Mouse (Mus musculus): ENCODE measurements at regions not wholly inside any gene's neighbourhood (a gene's known extent, or its start where the extent isn't known, plus 50 kb on each side); places are given as distances from the start of the nearest gene placed in this dataset.

GRCm38 (mm10) chr16:50081511-50081910 is 281.2 kb downstream of the Cd47 start:
- no peak for DNase-seq (ENCODE audit: low read depth, low spot score)

- no peak for DNase-seq (ENCODE audit: low read depth, low spot score)
Measured at GRCm38 (mm10) chr16:50092318-50092717, 292.0 kb downstream of the Cd47 start.

- DNase-seq (ENCODE audit: low read depth, low spot score), result no peak
Measured at GRCm38 (mm10) chr16:50092780-50093179, 292.4 kb downstream of the Cd47 start.

- DNase-seq (ENCODE audit: low read depth, low spot score), result no peak
Measured at GRCm38 (mm10) chr16:50095858-50096551, 295.7 kb downstream of the Cd47 start.

- DNase-seq (ENCODE audit: low read depth, low spot score), result no peak
Measured at GRCm38 (mm10) chr16:50096563-50096962, 296.2 kb downstream of the Cd47 start.

- no peak for DNase-seq (ENCODE audit: low read depth, low spot score)
Measured at GRCm38 (mm10) chr16:50103340-50103739, 303.0 kb downstream of the Cd47 start.

- peak; percentile 34 for DNase-seq (ENCODE audit: low read depth, low spot score)
Measured at GRCm38 (mm10) chr16:50118150-50118549, 314.0 kb downstream of the Bbx start.

- DNase-seq (ENCODE audit: low read depth, low spot score), result no peak
Measured at GRCm38 (mm10) chr16:50122460-50122859, 309.7 kb downstream of the Bbx start.

- DNase-seq (ENCODE audit: low read depth, low spot score), result no peak
Measured at GRCm38 (mm10) chr16:50124646-50125045, 307.5 kb downstream of the Bbx start.

GRCm38 (mm10) chr16:50125564-50125963 is 306.6 kb downstream of the Bbx start:
- DNase-seq (ENCODE audit: low read depth, low spot score), result no peak

- no peak for DNase-seq (ENCODE audit: low read depth, low spot score)
Measured at GRCm38 (mm10) chr16:50131406-50131805, 300.8 kb downstream of the Bbx start.

Data from CD4-positive helper T cell, adult 2 months (primary cell).